Mouse (Mus musculus) neural tube, embryonic 15.5 days (tissue): Measurements from ENCODE around the gene Foxj2. TPM values are rescaled to one million over a fixed set of nuclear protein-coding genes. Genes with fewer than 3 reads are reported as not detected.

Experiments used
- ATAC-seq: fragments of 200-750 bp; cut with Nextera tagmentation; 2 replicates; pipeline ENCODE4 v1.8.0; 2017; ENCODE audit warnings: mild to moderate bottlenecking, moderate TSS enrichment, moderate library complexity; ENCODE audit not compliant: low FRiP score
- H3K27ac ChIP-seq: fragments of 300-500 bp; sonication (generic); replicated peaks from 2 replicates; pipeline ENCODE4 v1.5.1; 2015; ENCODE audit warnings: mild to moderate bottlenecking, inconsistent platforms
- H3K27me3 ChIP-seq: fragments of 300-500 bp; sonication (generic); replicated peaks from 2 replicates; pipeline ENCODE4 v1.6.1; 2015; ENCODE audit warnings: inconsistent platforms
- H3K36me3 ChIP-seq: fragments of 300-500 bp; sonication (generic); 2 replicates; pipeline ENCODE4 v1.6.1; 2015; ENCODE audit warnings: inconsistent platforms
- H3K4me1 ChIP-seq: fragments of 300-500 bp; sonication (generic); 2 replicates; pipeline ENCODE4 v1.6.1; 2015; ENCODE audit warnings: inconsistent platforms
- H3K4me2 ChIP-seq: fragments of 300-500 bp; sonication (generic); 2 replicates; pipeline ENCODE4 v1.6.1; 2015; ENCODE audit warnings: inconsistent platforms, mild to moderate bottlenecking, moderate library complexity
- H3K4me3 ChIP-seq: fragments of 300-500 bp; sonication (generic); replicated peaks from 2 replicates; pipeline ENCODE4 v1.5.1; 2015; ENCODE audit warnings: mild to moderate bottlenecking, inconsistent platforms
- H3K9ac ChIP-seq: fragments of 300-500 bp; sonication (generic); replicated peaks from 2 replicates; pipeline ENCODE4 v1.6.1; 2015; ENCODE audit warnings: mild to moderate bottlenecking, inconsistent platforms
- H3K9me3 ChIP-seq: fragments of 300-500 bp; sonication (generic); replicated peaks from 2 replicates; pipeline ENCODE4 v1.6.1; 2016; ENCODE audit warnings: inconsistent platforms
- WGBS: fragments of 180-500 bp; shearing (Covaris S2); methylation state at CpG from one replicate; pipeline ENCODE4 v1.1.7; 2015; ENCODE audit warnings: mixed read lengths; 5-methylcytosine and 5-hydroxymethylcytosine counted together
- polyA plus RNA-seq: library from polyadenylated mRNA; unstranded; fragments of >200 nt; fragmentation: Nextera tagmentation; extraction: Ambion mirVana; gene quantifications from 2 replicates; pipeline ENCODE4 v1.2.1, GENCODE M21; 2015

The Foxj2 gene
- polyA plus RNA-seq, 1 experiment from 2014 or later: 7.1 TPM

DNA sequence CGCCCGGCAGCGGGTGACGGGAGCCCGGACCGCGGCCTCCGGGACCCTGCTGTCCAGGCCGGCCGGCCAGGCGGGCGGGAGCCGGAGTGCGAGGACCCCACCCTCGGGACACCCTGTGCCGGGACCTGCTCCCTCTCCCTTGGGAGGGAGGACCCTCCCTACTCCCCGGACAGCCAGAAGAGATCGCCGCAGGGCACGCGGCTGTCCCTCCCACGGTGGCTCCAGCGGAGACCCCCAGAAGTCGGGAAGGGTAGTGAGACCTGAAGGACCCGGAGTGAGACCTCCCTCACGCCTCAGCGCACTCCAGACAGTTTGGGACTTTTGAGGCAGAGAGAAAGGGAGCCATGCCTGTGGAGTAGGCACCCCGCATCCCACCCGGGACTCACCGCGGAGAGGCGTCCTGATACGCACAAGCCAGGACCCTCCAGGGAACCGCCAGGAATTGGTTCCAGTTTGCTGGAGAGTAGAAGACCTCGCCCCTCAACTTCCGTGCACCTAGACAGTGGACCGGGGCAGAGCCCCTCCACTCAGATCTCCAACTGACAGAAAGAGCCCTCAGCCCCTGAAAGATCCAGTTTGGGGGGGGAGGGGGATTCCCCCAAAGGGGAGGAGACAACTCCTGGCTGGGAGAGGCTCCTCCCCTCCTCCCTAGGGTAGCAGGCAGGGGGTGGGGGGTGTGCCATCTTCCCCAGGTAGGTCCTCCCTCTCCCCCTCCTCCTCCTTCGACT lies 521 bp downstream of the Foxj2 start:
- Histone ChIP-seq H3K4me2 (peak overlapping the region; percentile 91), H3K27me3 (no peaks in the 10 kb centered on the region), H3K36me3 (0 out of 2 replicates have a peak, but pooled peaks cover 3% of the 10 kb centered on the region), H3K9ac (peak overlapping the region; percentile 93), H3K9me3 (no peaks in the 10 kb centered on the region), H3K27ac (peak overlapping the region; percentile 67; the same call in 1 of the 2 replicates), H3K4me3 (peak overlapping the region; percentile 91), H3K4me1 (peaks cover 38% of the 10 kb centered on the region)
- ATAC-seq: peak; percentile 77
- under 1% methylated on average over 37 of the region's 38 CpGs for WGBS

- Histone ChIP-seq H3K27ac (no peak overlapping the region), H3K4me2 (peak overlapping the region; percentile 91), H3K4me1 (peaks cover 44% of the 10 kb centered on the region), H3K9ac (peak overlapping the region; percentile 93), H3K4me3 (peak overlapping the region; percentile 91), H3K36me3 (0 out of 2 replicates have a peak, but pooled peaks cover 3% of the 10 kb centered on the region), H3K27me3 (no peaks in the 10 kb centered on the region), H3K9me3 (no peaks in the 10 kb centered on the region)
- 19% methylated on average over 15 of the region's 15 CpGs for WGBS
- ATAC-seq: peak; percentile 13
These were observed 1.3 kb downstream of the Foxj2 start for GRCm38 (mm10) chr6:122820799-122821650.

GRCm38 (mm10) chr6:122821822-122822221 lies 2.1 kb downstream of the Foxj2 start:
- no peak for ATAC-seq
- Histone ChIP-seq H3K9ac (no peak overlapping the region), H3K4me3 (peak overlapping the region; percentile 91)

GRCm38 (mm10) chr6:122824086-122824485 lies 4.4 kb downstream of the Foxj2 start:
- Histone ChIP-seq H3K9me3 (no peaks in the 10 kb centered on the region), H3K27me3 (no peaks in the 10 kb centered on the region), H3K27ac (no peak overlapping the region), H3K4me3 (no peak overlapping the region), H3K4me1 (peaks cover 52% of the 10 kb centered on the region), H3K36me3 (peaks cover 11% of the 10 kb centered on the region), H3K9ac (no peak overlapping the region), H3K4me2 (no peak overlapping the region)
- WGBS: 71% methylated on average over 10 of the region's 10 CpGs
- ATAC-seq: no peak

More at GRCm38 (mm10) chr6:122821822-122822221, 2.1 kb downstream of the Foxj2 start:
- Histone ChIP-seq H3K4me1 (peaks cover 52% of the 10 kb centered on the region), H3K27ac (no peak overlapping the region), H3K4me2 (peak overlapping the region; percentile 91), H3K36me3 (0 out of 2 replicates have a peak, but pooled peaks cover 3% of the 10 kb centered on the region), H3K9me3 (no peaks in the 10 kb centered on the region), H3K27me3 (no peaks in the 10 kb centered on the region)
- 80% methylated on average over 9 of the region's 9 CpGs for WGBS

DNA sequence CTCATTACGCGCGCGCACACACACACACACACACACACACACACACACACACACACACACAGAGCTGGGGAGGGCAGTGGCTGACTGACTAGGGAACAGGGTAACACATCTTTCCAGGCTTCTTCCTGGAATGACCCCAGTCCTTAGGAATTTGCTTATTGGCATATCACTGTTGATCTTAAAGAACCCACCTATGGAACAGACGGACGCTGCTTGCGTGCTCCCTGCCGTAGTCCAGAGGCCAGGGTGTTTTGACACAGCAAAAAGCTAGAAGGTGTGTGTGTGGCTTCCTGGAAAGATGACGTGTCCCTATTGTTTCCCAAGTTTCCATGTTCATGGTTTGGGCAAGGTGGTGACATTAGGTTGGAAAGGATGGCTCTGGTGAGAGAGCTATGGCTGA lies 5.5 kb downstream of the Foxj2 start:
- whole genome bisulfite sequencing: 94% methylated on average over 9 of the region's 9 CpGs
- no peak overlapping the region for H3K4me3 ChIP-seq
- H3K9ac ChIP-seq: no peak overlapping the region
- no peaks in the 10 kb centered on the region for H3K9me3 ChIP-seq
- H3K4me1 ChIP-seq: peaks cover 48% of the 10 kb centered on the region
- ATAC-seq: no peak
- no peak overlapping the region for H3K27ac ChIP-seq
- peaks cover 21% of the 10 kb centered on the region for H3K36me3 ChIP-seq
- H3K27me3 ChIP-seq: no peaks in the 10 kb centered on the region
- H3K4me2 ChIP-seq: no peak overlapping the region

DNA sequence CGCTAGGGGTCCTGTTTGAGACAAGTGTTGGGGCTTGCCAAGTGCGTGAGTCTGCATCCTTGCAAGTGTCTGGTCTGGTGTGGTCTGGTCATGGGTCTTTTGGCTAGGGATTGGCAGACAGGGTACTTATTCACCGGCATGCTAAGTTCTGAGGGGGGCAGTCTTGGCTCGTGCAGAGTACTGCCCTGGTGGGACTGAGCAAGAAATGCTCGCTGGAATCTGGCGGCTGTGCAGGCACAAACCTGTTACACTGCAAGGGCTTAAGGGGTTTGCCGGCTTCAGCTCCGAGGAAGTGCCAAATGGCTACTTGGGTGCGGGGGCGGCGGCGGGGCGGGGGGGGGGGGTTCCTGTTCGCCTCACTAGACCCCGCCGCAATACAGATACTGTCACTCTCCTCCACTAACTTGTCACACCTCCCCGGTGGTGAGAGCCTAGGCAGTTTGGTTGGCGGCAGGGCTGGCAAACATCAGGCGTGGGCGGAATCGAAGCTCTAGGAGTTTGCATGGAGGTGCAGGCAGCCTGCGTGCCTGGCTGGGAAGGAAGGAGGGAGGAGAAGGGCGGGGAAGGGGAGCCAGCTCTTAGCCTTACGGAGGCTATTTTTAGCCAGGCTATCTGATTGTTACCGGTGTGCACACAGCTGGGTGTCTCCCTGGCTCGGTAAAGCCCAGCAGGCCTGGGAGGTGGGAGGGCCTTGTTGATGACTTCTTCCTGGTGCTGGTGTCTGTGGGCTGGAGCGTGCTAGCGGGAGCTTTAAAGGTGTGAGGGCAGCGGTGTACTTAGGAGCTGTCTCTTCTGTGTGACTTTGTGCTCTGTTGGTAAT lies 6.4 kb downstream of the Foxj2 start:
- 5% methylated on average over 24 of the region's 29 CpGs for WGBS
- Histone ChIP-seq H3K9me3 (no peaks in the 10 kb centered on the region), H3K27me3 (no peaks in the 10 kb centered on the region), H3K9ac (peak overlapping the region; percentile 36), H3K4me1 (peaks cover 40% of the 10 kb centered on the region), H3K4me2 (peak overlapping the region; percentile 71), H3K4me3 (peak overlapping the region; percentile 38), H3K27ac (peak overlapping the region; percentile 48; the same call in 1 of the 2 replicates), H3K36me3 (peaks cover 28% of the 10 kb centered on the region)
- ATAC-seq: peak; percentile 65

DNA sequence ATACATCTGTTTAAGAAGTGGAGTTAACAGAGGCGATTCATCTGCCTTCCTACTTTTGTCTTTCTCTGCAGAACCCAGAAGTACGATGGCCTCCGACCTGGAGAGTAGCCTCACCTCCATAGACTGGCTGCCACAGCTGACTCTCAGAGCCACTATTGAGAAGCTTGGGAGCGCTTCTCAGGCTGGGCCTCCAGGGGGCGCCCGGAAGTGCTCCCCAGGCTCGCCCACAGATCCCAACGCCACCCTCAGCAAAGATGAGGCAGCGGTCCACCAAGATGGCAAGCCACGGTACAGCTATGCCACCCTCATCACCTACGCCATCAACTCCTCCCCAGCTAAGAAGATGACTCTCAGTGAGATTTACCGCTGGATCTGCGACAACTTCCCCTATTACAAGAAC lies 8.4 kb downstream of the Foxj2 start:
- 49% methylated on average over 13 of the region's 13 CpGs for WGBS
- Histone ChIP-seq H3K4me2 (no peak overlapping the region), H3K27ac (no peak overlapping the region), H3K27me3 (no peaks in the 10 kb centered on the region), H3K4me3 (no peak overlapping the region), H3K9me3 (no peaks in the 10 kb centered on the region), H3K4me1 (peaks cover 22% of the 10 kb centered on the region), H3K9ac (no peak overlapping the region), H3K36me3 (peaks cover 38% of the 10 kb centered on the region)
- ATAC-seq: no peak

DNA sequence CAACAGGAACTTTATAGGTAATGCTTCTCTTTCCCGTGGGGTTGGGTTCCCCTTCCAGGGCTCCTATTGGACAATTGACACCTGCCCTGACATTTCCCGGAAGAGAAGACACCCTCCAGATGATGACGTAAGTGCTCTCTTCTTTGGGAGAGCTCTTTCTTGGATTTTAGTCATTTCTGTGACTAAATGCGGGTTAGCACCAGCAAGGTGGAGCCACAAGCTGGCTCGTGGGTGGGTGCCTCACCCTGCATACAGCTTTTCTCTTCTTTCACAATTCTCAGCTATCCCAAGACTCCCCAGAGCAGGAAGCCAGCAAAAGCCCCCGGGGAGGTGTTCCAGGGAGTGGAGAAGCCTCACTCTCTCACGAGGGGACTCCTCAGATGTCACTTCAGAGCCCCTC lies 13.2 kb downstream of the Foxj2 start:
- 86% methylated on average over 7 of the region's 7 CpGs for WGBS
- H3K4me2 ChIP-seq: no peak overlapping the region
- H3K4me1 ChIP-seq: no peaks in the 10 kb centered on the region; the same call in 1 of the 2 replicates
- peaks cover 78% of the 10 kb centered on the region for H3K36me3 ChIP-seq
- H3K27ac ChIP-seq: no peak overlapping the region
- no peak overlapping the region for H3K9ac ChIP-seq
- H3K27me3 ChIP-seq: no peaks in the 10 kb centered on the region
- H3K9me3 ChIP-seq: no peaks in the 10 kb centered on the region
- H3K4me3 ChIP-seq: no peak overlapping the region
- no peak for ATAC-seq

- H3K36me3 ChIP-seq: peaks cover 83% of the 10 kb centered on the region
- no peak overlapping the region for H3K4me3 ChIP-seq
- WGBS: 74% methylated on average over 4 of the region's 4 CpGs
These were observed 14.7 kb downstream of the Foxj2 start for GRCm38 (mm10) chr6:122834365-122834764.

DNA sequence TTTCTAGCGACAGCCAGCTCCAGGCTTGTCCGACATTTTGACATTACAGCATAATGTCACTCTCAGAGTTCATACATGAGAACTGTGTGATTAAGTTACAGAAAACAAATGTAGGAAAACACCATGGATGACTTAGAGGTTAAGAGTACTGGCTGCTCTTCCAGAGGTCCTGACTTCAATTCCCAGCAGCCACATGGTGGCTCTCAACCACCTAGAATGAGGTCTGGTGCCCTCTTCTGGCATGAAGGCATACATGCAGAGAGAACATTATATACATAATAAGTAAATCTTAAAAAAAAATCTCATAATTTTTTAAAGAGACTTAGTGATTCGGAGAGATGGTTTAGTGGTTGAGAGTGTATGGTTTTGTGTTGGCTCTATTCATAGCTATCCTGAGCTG lies 17.3 kb downstream of the Foxj2 start:
- H3K9ac ChIP-seq: no peak overlapping the region
- no peak overlapping the region for H3K27ac ChIP-seq
- over 99% methylated on average over 3 of the region's 3 CpGs for WGBS
- no peak overlapping the region for H3K4me2 ChIP-seq
- no peak overlapping the region for H3K4me3 ChIP-seq
- H3K36me3 ChIP-seq: peaks cover 89% of the 10 kb centered on the region
- no peak for ATAC-seq
- H3K9me3 ChIP-seq: no peaks in the 10 kb centered on the region
- H3K27me3 ChIP-seq: no peaks in the 10 kb centered on the region
- no peaks in the 10 kb centered on the region for H3K4me1 ChIP-seq

More at GRCm38 (mm10) chr6:122834365-122834764, 14.7 kb downstream of the Foxj2 start:
- H3K27ac ChIP-seq: no peak overlapping the region
- no peak overlapping the region for H3K4me2 ChIP-seq
- no peaks in the 10 kb centered on the region for H3K4me1 ChIP-seq
- no peak overlapping the region for H3K9ac ChIP-seq
- no peak for ATAC-seq
- H3K27me3 ChIP-seq: no peaks in the 10 kb centered on the region
- H3K9me3 ChIP-seq: no peaks in the 10 kb centered on the region

DNA sequence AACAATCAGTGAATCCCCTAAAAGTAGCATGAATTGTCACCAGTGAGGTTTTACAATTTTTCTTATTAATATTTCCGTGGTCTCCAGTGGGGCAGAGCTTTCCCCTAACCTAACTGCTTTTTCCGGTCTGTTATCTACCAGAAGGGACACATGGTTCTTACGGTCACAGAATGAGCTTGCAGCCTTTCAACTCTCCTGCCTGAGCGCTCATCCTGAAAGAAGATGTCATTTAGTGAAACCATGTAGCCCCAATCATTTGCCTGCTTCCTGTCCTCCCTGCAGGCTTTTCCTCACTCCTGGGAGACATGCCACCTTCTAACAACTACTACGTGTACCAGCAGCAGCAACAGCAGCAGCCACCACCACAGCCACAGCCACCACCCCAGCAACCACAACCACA lies 17.8 kb downstream of the Foxj2 start:
- Histone ChIP-seq H3K27ac (no peak overlapping the region), H3K9ac (no peak overlapping the region), H3K4me1 (no peaks in the 10 kb centered on the region), H3K36me3 (peaks cover 86% of the 10 kb centered on the region), H3K27me3 (no peaks in the 10 kb centered on the region), H3K4me2 (no peak overlapping the region), H3K4me3 (no peak overlapping the region), H3K9me3 (no peaks in the 10 kb centered on the region)
- WGBS: 91% methylated on average over 5 of the region's 5 CpGs
- ATAC-seq: no peak
